Mouse (Mus musculus) CH12.LX (cell line): ENCODE results near the gene Tmem266. TPM values are rescaled to one million over a fixed set of nuclear protein-coding genes. Genes with fewer than 3 reads are reported as not detected.

Experiments
- DNase-seq: peaks from one replicate; pipeline ENCODE4 v3.0.0-alpha.2; 2013; ENCODE audit errors: extremely low read depth
- H3K27ac ChIP-seq: 2 replicates; pipeline ENCODE4 v1.5.1; 2012; ENCODE audit warnings: low read depth, mild to moderate bottlenecking, control low read depth, moderate library complexity; ENCODE audit not compliant: insufficient read depth
- H3K27me3 ChIP-seq: replicated peaks from 2 replicates; pipeline ENCODE3; 2012; ENCODE audit warnings: inconsistent platforms
- H3K36me3 ChIP-seq, 2 experiments: replicated peaks in 1 of 2; 2 replicates each; pipeline versions ENCODE3 to v1.6.1; 2012; ENCODE audit warnings: inconsistent platforms in 1 of 2, low read length in 1 of 2, mild to moderate bottlenecking in 1 of 2, mixed read lengths in 1 of 2, moderate library complexity in 1 of 2; ENCODE audit not compliant: control insufficient read depth in 1 of 2, insufficient read depth in 1 of 2
- H3K4me1 ChIP-seq, 2 experiments: 2 replicates each; pipeline ENCODE4 v1.6.1; 2012; ENCODE audit warnings: inconsistent platforms in 1 of 2, moderate library complexity in 1 of 2; ENCODE audit not compliant: insufficient read depth in 2 of 2, control insufficient read depth in 1 of 2
- H3K4me2 ChIP-seq: 2 replicates; pipeline ENCODE4 v1.6.1; 2012; ENCODE audit warnings: low read depth, mild to moderate bottlenecking, control low read depth; ENCODE audit not compliant: poor library complexity, insufficient read depth, severe bottlenecking
- H3K4me3 ChIP-seq, 3 experiments: fragments of 150-350 bp in 1 of 3; sonication (generic) in 1 of 3; replicated peaks in 1 of 3; 2 replicates each; pipeline versions ENCODE3 to v1.5.1; 2011 to 2012; ENCODE audit warnings: low read depth in 2 of 3, low read length in 2 of 3, mild to moderate bottlenecking in 2 of 3, moderate library complexity in 2 of 3, control low read depth in 1 of 3, improper control_type of control experiment in 1 of 3, inconsistent platforms in 1 of 3, mixed read lengths in 1 of 3; ENCODE audit not compliant: poor library complexity in 1 of 3
- H3K79me2 ChIP-seq: replicated peaks from 2 replicates; pipeline ENCODE4 v1.6.1; 2012; ENCODE audit warnings: mild to moderate bottlenecking, moderate library complexity; ENCODE audit not compliant: control insufficient read depth, poor library complexity, insufficient read depth, severe bottlenecking; ENCODE audit errors: extremely low read depth
- H3K9ac ChIP-seq: 2 replicates; pipeline ENCODE4 v1.6.1; 2012; ENCODE audit warnings: low read depth, mild to moderate bottlenecking, control low read depth, moderate library complexity; ENCODE audit not compliant: insufficient read depth
- H3K9me3 ChIP-seq: replicated peaks from 2 replicates; pipeline ENCODE3; 2012; ENCODE audit warnings: low read length, inconsistent platforms, mixed read lengths
- CHD1 ChIP-seq: IDR thresholded peaks from 2 replicates; pipeline ENCODE4 v1.6.1; 2012; ENCODE audit warnings: low read depth, low read length, improper control_type of control experiment, inconsistent platforms
- CHD2 ChIP-seq: IDR thresholded peaks from 2 replicates; pipeline ENCODE4 v1.6.1; 2011; ENCODE audit warnings: low read length, improper control_type of control experiment
- ELF1 ChIP-seq: IDR thresholded peaks from 2 replicates; pipeline ENCODE4 v1.6.1; 2014; ENCODE audit warnings: low read depth, mild to moderate bottlenecking, inconsistent platforms, low read length, improper control_type of control experiment
- GABPA ChIP-seq: IDR thresholded peaks from 2 replicates; pipeline ENCODE4 v1.6.1; 2012; ENCODE audit warnings: low read depth, low read length, improper control_type of control experiment, inconsistent platforms; ENCODE audit not compliant: insufficient replicate concordance
- HCFC1 ChIP-seq: IDR thresholded peaks from 2 replicates; pipeline ENCODE4 v1.6.1; 2012; ENCODE audit warnings: low read depth, mild to moderate bottlenecking, inconsistent platforms, low read length, improper control_type of control experiment
- JUN ChIP-seq: IDR thresholded peaks from 2 replicates; pipeline ENCODE4 v1.6.1; 2011; ENCODE audit warnings: low read depth, mild to moderate bottlenecking, low read length, improper control_type of control experiment, moderate library complexity; ENCODE audit not compliant: insufficient read depth
- KAT2A ChIP-seq: IDR thresholded peaks from 2 replicates; pipeline ENCODE4 v1.6.1; 2012; ENCODE audit warnings: low read length, improper control_type of control experiment, inconsistent platforms; ENCODE audit not compliant: insufficient replicate concordance
- MAFK ChIP-seq: IDR thresholded peaks from 2 replicates; pipeline ENCODE4 v1.6.1; 2011; ENCODE audit warnings: low read length, improper control_type of control experiment; ENCODE audit not compliant: insufficient replicate concordance
- MAZ ChIP-seq: IDR thresholded peaks from 2 replicates; pipeline ENCODE4 v1.6.1; 2012; ENCODE audit warnings: low read depth, mild to moderate bottlenecking, inconsistent platforms, low read length, improper control_type of control experiment, moderate library complexity
- MXI1 ChIP-seq: IDR thresholded peaks from 2 replicates; pipeline ENCODE4 v1.6.1; 2011; ENCODE audit warnings: mild to moderate bottlenecking, low read depth, low read length, improper control_type of control experiment
- MYC ChIP-seq: IDR thresholded peaks from 2 replicates; pipeline ENCODE4 v1.6.1; 2011; ENCODE audit warnings: low read depth, mild to moderate bottlenecking, improper control_type of control experiment, low read length
- PAX5 ChIP-seq: IDR thresholded peaks from 2 replicates; pipeline ENCODE4 v1.6.1; 2012; ENCODE audit warnings: low read length, inconsistent platforms, mixed read lengths
- POLR2AphosphoS2 ChIP-seq: IDR thresholded peaks from 2 replicates; pipeline ENCODE4 v1.6.1; 2011; ENCODE audit warnings: low read depth, low read length, improper control_type of control experiment
- SMC3 ChIP-seq: IDR thresholded peaks from 2 replicates; pipeline ENCODE4 v1.6.1; 2011; ENCODE audit warnings: low read depth, low read length, improper control_type of control experiment
- TBP ChIP-seq: conservative IDR thresholded peaks from 2 replicates; pipeline ENCODE4 v1.6.1; 2011; ENCODE audit warnings: low read depth, low read length, improper control_type of control experiment
- TCF12 ChIP-seq: IDR thresholded peaks from 2 replicates; pipeline ENCODE4 v1.6.1; 2014; ENCODE audit warnings: low read depth, mild to moderate bottlenecking, inconsistent platforms, low read length, improper control_type of control experiment
- UBTF ChIP-seq: IDR thresholded peaks from 2 replicates; pipeline ENCODE4 v1.6.1; 2012; ENCODE audit warnings: low read depth, mild to moderate bottlenecking, inconsistent platforms, low read length, improper control_type of control experiment, moderate library complexity
- USF1 ChIP-seq: IDR thresholded peaks from 2 replicates; pipeline ENCODE4 v1.6.1; 2014; ENCODE audit warnings: low read depth, mild to moderate bottlenecking, inconsistent platforms, low read length, improper control_type of control experiment
- ZC3H11A ChIP-seq: IDR thresholded peaks from 2 replicates; pipeline ENCODE4 v1.6.1; 2012; ENCODE audit warnings: low read depth, mild to moderate bottlenecking, inconsistent platforms, low read length, improper control_type of control experiment
- ZKSCAN1 ChIP-seq: IDR thresholded peaks from 2 replicates; pipeline ENCODE4 v1.6.1; 2012; ENCODE audit warnings: low read depth, inconsistent platforms, low read length, improper control_type of control experiment, borderline replicate concordance
- ZMIZ1 ChIP-seq: IDR thresholded peaks from 2 replicates; pipeline ENCODE4 v1.6.1; 2012; ENCODE audit warnings: low read depth, mild to moderate bottlenecking, inconsistent platforms, low read length, improper control_type of control experiment
- dilution Hi-C: fragments of 300-500 bp; cut with MboI; formaldehyde crosslinking; loops from 2 replicates; pipeline ENCODE4 v1.14.3; 2020; ENCODE audit warnings: low sequenced_read_pairs; ENCODE audit not compliant: extremely low pct_unique_long_range_greater_than_20kb, extremely low pct_ligation_motif_present
- in situ Hi-C: fragments of 300-500 bp; cut with MboI; formaldehyde crosslinking; loops from 3 replicates; pipeline ENCODE4 v1.14.3; 2019; ENCODE audit warnings: low sequenced_read_pairs, low pct_ligation_motif_present, low pct_unique_long_range_greater_than_20kb, mixed read lengths
- polyA plus RNA-seq: library from polyadenylated mRNA; unstranded; fragments of >175 nt; gene quantifications from 2 replicates; pipeline ENCODE4 v1.2.1, GENCODE M21; 2012; ENCODE audit warnings: low read depth; ENCODE audit not compliant: insufficient read length
- total RNA-seq, 2 experiments: library from RNA; depleted of rRNA; stranded (reverse); fragments of 300-350 nt in 1 of 2; fragments of >200 nt in 1 of 2; gene quantifications; 2 replicates each; pipeline ENCODE4 v1.2.3; 2012 to 2014

Gene Tmem266
- total and polyA plus RNA-seq, 3 experiments, result not detected

DNA sequence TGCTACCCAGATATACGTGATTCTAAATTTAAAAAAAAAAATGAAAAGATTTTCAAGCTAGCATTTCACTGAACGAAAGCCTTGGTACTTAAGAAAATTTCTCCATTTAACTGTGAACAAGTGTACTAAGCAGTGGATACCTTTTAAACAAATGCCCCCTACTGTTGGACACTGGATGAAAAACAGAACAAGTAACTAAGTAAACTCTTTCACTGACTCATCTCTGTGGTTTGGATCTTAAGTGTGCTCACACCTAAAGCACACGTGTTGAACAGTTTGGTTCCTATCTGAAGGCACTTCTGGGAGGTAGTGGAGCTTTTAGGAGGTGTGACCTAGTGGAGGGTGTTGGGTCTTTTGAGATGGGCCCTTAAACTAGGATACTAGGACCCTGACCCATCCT lies 41.5 kb upstream of the Tmem266 start (continued):
- TF ChIP-seq HCFC1 (no peak), ZMIZ1 (no peak), ZKSCAN1 (no peak)
- TF ChIP-seq, all 38 proteins: peak for 5

GRCm38 (mm10) chr9:55289475-55290198 lies 37.1 kb upstream of the Tmem266 start:
- Histone ChIP-seq H3K27me3 (no peaks in the 10 kb centered on the region), H3K4me2 (no peak overlapping the region), H3K36me3 (no peaks in the 10 kb centered on the region), H3K27ac (no peak overlapping the region), H3K4me3 (no peak overlapping the region), H3K9me3 (peaks cover 3% of the 10 kb centered on the region), H3K9ac (no peak overlapping the region), H3K4me1 (no peaks in the 10 kb centered on the region), H3K79me2 (no peaks in the 10 kb centered on the region)
- no peak for DNase-seq
- in situ Hi-C loops, result loop anchor here (25.0 kb wide), 1 partner anchor 252 kb away; the partner anchor contains the start of genes Chrna3 and Chrnb4
- dilution Hi-C loops, result no loop called here
- TF ChIP-seq MAFK (no peak), JUN (no peak), MAZ (no peak), ZC3H11A (no peak), KAT2A (no peak), TCF12 (no peak), MYC (no peak), CHD2 (no peak), TBP (no peak), MXI1 (no peak), GABPA (no peak), CHD1 (no peak), SMC3 (no peak), ZMIZ1 (no peak), UBTF (no peak), ELF1 (no peak), POLR2AphosphoS2 (no peak), PAX5 (no peak), USF1 (no peak)
